Mouse (Mus musculus) kidney, embryonic 14.5 days (tissue): Measurements from ENCODE around the gene Tbxa2r. TPM values are rescaled to one million over a fixed set of nuclear protein-coding genes. Genes with fewer than 3 reads are reported as not detected.

Source experiments
- polyA plus RNA-seq: library from polyadenylated mRNA; unstranded; fragments of >200 nt; fragmentation: Nextera tagmentation; extraction: Ambion mirVana; gene quantifications from 2 replicates; pipeline ENCODE4 v1.2.1, GENCODE M21; 2014

Tbxa2r gene
- polyA plus RNA-seq, 1 experiment from 2014 or later, result 10.1 TPM

Other genes starting within 250 kb of the Tbxa2r start
- 0.11 and 0.24 TPM in 2 replicates for gene Creb3l3, start 229.9 kb upstream of the Tbxa2r start, polyA plus RNA-seq
- gene Map2k2, start 222.8 kb upstream of the Tbxa2r start, polyA plus RNA-seq, result 187 and 208 TPM in 2 replicates
- 16.1 and 18.1 TPM in 2 replicates for gene Zbtb7a, start 193.5 kb upstream of the Tbxa2r start, polyA plus RNA-seq
- 45.3 and 48.4 TPM in 2 replicates for gene Pias4, start 160.8 kb upstream of the Tbxa2r start, polyA plus RNA-seq
- 465 and 473 TPM in 2 replicates for gene Eef2, start 152.1 kb upstream of the Tbxa2r start, polyA plus RNA-seq
- gene Dapk3, start 145.7 kb upstream of the Tbxa2r start, polyA plus RNA-seq, result 45.7 and 58.0 TPM in 2 replicates
- not detected in 2 replicates for gene 4930442H23Rik, start 144.9 kb upstream of the Tbxa2r start, polyA plus RNA-seq
- not detected in 2 replicates for gene Nmrk2, start 126.7 kb upstream of the Tbxa2r start, polyA plus RNA-seq
- gene Atcay, start 97.9 kb upstream of the Tbxa2r start, polyA plus RNA-seq, result 0.19 and 0.23 TPM in 2 replicates
- gene Zfr2, start 95.6 kb upstream of the Tbxa2r start, polyA plus RNA-seq, result 4.5 and 4.7 TPM in 2 replicates
- gene Matk, start 75.8 kb upstream of the Tbxa2r start, polyA plus RNA-seq, result 5.4 and 7.0 TPM in 2 replicates
- gene Mrpl54, start 61.8 kb upstream of the Tbxa2r start, polyA plus RNA-seq, result 240 and 276 TPM in 2 replicates
- gene Apba3, start 61.8 kb upstream of the Tbxa2r start, polyA plus RNA-seq, result 51.4 and 52.7 TPM in 2 replicates
- gene Tjp3, start 37.1 kb upstream of the Tbxa2r start, polyA plus RNA-seq, result 7.6 and 11.6 TPM in 2 replicates
- gene Pip5k1c, start 35.8 kb upstream of the Tbxa2r start, polyA plus RNA-seq, result 25.4 and 60.7 TPM in 2 replicates
- 21.4 and 29.6 TPM in 2 replicates for gene Cactin, start 7.6 kb upstream of the Tbxa2r start, polyA plus RNA-seq
- gene Gipc3, start 14.5 kb downstream of the Tbxa2r start, polyA plus RNA-seq, result 0.05 and 0.07 TPM in 2 replicates
- gene Hmg20b, start 21.7 kb downstream of the Tbxa2r start, polyA plus RNA-seq, result 115 and 119 TPM in 2 replicates
- 4.1 and 4.6 TPM in 2 replicates for gene Mfsd12, start 28.8 kb downstream of the Tbxa2r start, polyA plus RNA-seq
- gene 4930404N11Rik, start 37.1 kb downstream of the Tbxa2r start, polyA plus RNA-seq, result 0.14 and 0.30 TPM in 2 replicates
- 101 and 108 TPM in 2 replicates for gene Fzr1, start 49.8 kb downstream of the Tbxa2r start, polyA plus RNA-seq
- 59.2 and 73.9 TPM in 2 replicates for gene Dohh, start 55.7 kb downstream of the Tbxa2r start, polyA plus RNA-seq
- gene Gm48551, start 55.7 kb downstream of the Tbxa2r start, polyA plus RNA-seq, result 3.5 and 3.8 TPM in 2 replicates
- gene Gm48552, start 60.3 kb downstream of the Tbxa2r start, polyA plus RNA-seq, result 0.61 and 1.5 TPM in 2 replicates
- 14.9 and 16.4 TPM in 2 replicates for gene Smim24, start 64.3 kb downstream of the Tbxa2r start, polyA plus RNA-seq
- gene Nfic, start 126.9 kb downstream of the Tbxa2r start, polyA plus RNA-seq, result 47.3 and 59.0 TPM in 2 replicates
- 0.28 and 0.36 TPM in 2 replicates for gene Celf5, start 154.0 kb downstream of the Tbxa2r start, polyA plus RNA-seq
- 59.1 and 76.6 TPM in 2 replicates for gene Ncln, start 167.7 kb downstream of the Tbxa2r start, polyA plus RNA-seq
- 0.41 and 0.54 TPM in 2 replicates for gene S1pr4, start 171.4 kb downstream of the Tbxa2r start, polyA plus RNA-seq
- 0.23 and 0.60 TPM in 2 replicates for gene Gna15, start 195.5 kb downstream of the Tbxa2r start, polyA plus RNA-seq
- gene Gna11, start 216.5 kb downstream of the Tbxa2r start, polyA plus RNA-seq, result 77.7 and 89.2 TPM in 2 replicates
- gene Aes, start 230.8 kb downstream of the Tbxa2r start, polyA plus RNA-seq, result 408 and 609 TPM in 2 replicates
- gene Tle2, start 245.8 kb downstream of the Tbxa2r start, polyA plus RNA-seq, result 29.3 and 30.4 TPM in 2 replicates